Mouse (Mus musculus): ENCODE measurements around the gene Nsun2.
A peak's percentile ranks its signal among the peaks of the same experiment; 100 is the strongest.

Gene Nsun2

DNA sequence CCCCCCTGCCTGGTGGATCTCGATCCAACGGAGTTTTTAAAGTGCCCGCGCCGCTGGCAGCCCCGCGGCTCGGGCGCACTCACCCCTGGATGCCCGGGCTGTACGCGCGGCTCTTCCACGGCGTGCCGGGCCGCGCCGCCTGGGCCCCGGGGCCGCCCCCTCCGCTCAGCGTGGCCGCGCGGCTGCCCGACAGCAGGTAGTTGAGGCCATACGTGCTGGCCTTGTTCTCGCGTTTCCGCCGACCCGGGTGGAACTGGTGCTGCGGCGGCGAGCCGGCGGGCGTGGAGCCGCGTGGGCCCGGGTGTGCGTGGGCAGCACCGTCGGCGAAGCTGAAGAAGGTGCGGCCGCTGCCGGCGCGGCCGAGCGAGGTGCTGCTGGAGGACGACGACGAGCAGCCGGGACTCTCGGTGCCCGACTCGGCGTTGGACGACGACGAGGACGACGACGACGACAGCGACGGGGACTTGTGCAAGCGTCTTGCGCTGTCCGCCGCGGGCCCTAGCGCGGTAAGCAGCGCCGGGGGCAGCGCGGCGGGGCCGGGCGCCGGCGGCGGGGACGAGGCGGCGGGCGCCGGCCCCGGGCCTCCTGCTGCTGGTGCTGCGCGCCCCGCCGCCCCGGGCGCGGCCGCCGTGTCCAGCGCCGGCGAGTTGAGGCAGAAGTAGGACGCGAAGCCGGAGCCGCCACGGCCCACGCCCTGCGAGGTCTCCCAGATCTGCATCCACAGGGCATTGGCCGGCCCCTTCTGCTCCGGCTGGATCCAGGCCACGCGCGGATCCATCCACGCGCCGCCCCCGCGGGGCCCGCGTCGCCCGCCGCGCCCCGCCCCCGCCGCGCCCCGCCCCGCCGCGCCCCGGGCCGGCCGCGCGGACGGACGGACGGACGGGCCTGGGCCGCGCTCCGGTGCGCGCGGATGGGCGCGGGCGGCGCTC lies at the start of gene Nsun2:
Gene Nsun2 (plus strand): TSS at position 342 of the 929 bp plus-strand sequence.
- DNase-seq (ENCODE audit: low read depth in 2 of 2, low spot score in 2 of 2): peak in 1 of 2 experiments; percentile 20

DNA sequence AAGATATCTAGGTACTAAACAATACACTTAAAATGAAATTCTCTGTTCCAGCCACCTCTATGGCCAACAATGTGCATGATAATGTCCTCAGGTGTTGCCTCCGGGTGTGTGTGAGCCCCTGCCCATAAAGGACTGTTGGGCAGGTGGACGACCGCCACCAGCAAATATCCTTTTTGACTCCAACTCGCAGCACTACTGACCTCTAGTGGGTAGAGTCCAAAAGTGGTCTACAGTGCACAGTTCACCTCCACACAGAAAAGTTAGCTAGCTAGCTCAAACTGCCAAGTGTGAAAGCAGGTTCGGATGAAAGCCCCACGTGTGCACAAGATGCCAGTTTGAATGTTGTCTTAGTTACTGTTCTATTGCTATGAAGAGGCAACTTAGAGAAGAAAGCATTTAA lies 48.2 kb upstream of the Nsun2 start:
- DNase-seq (ENCODE audit: low read depth in 2 of 2, low spot score in 2 of 2): no peak

DNA sequence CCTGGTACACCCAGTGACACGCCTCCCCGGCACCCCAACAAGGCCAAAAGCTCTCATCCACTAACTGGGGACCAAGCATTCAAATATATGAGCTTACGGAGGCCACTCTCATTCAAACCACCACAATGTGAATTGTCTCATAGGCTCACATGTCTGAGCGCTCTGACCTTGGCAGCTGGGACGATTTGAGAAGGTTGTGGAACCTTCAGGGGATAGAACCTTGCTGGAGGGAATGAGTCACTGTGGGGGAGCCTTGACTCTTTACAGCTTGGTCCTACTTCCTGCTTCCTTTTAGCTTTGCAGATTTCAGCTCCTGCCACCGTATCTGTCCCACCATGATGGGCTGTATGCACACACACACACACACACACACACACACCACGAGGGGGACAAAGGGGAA lies 47.7 kb upstream of the Nsun2 start:
- no peak for DNase-seq (ENCODE audit: low read depth in 2 of 2, low spot score in 2 of 2)

DNA sequence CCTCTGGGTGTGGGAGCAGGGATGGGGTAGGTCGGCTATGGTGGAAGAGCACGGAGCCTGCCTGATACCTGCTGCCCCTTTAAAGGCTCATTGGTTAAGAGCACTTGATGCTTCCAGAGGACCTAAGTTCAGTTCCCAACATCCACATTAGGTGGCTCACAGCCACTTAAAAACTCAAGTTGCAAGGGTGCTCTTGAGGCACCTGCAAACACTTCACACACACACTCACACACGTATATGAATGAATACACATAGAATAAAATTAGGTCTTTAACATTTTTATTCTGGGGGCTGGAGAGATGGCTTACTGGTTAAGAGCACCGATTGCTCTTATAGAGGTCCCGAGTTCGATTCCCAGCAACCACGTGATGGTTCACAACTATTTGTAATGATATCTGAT lies 46.4 kb upstream of the Nsun2 start:
- DNase-seq (ENCODE audit: low read depth in 2 of 2, low spot score in 2 of 2): no peak

DNA sequence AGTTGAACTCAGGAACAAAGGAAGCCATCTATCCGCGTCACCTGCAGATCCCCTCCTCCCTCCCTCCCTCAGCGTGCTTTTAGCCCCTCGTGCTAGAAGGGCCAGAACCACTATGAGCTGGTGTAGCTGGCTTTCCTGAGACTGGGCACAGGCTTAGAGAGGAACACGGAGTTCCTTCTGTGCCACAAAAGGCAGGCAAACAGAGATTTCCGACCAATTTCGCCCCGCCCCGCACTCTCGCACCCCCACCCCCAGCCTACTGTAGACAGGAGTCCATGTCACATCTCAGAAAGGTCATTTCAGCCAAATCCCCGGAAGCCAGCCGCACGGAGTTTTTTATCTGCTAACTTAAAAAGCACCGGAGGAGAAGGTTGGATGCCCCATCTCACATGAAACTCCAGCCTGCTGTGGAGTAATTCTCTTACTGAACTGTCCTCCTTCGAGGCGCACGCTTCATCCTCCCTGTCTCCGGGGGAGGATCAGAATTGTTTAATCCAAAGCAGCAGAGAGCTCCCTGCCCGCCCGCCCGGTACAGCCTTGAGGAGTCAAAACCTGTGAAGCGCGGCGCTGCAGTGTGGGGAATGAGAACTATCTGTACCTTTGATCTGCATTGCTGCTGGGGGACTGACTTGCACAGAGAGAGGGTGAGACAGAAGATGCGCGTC lies 45.8 kb upstream of the Nsun2 start:
- no peak for DNase-seq (ENCODE audit: low read depth in 2 of 2, low spot score in 2 of 2)

DNA sequence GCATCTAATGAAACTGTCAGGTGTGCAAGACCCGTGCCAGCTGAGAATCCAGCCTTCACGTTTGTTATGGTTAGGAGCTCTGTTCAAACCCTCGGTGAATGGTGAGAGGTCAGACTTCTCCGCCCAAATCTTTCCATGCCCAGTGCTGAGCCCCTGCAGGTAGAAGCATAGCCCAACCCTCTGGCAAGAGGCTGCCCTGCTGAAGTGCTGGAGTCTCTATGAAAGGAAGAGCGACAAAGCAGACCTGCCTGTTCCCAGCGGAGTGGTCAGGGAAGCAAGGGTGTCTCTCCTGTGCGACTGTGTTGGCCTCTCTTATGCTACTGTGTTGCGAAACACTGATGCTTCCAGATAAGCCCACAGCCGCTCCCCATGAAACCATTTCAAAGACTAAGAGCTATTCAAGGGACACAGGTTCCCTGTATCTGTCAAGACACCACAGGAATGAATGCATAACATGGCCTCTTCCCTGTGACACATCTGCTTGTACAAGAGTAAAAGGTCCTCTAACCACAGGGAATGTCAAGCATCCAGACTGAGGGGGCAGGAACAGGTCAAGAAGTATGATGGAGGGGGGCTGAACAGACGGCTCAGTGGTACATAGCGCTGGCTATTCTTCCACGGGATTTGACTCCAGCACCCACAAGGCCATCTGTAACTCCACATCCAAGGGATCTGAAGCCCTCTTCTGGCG lies 44.8 kb upstream of the Nsun2 start:
- DNase-seq (ENCODE audit: low read depth in 2 of 2, low spot score in 2 of 2): no peak

DNA sequence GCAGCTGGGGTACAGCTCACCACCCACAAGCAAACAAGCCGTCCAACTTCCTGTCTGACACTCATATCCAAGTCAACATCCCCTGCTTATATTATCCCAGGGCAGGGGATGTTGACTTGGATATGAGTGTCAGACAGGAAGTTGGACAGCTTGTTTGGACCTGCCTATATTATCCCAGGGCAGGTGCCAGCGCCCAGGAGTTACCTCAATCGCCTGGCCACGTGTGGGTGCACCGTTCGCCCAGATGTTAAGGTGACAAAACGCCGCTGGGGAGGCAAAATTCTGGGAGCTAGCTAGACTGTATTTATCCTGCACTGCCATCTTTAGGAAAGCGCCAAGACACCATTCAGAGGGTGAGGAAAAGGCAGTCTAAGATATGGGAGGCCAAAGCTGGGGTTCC lies 43.8 kb upstream of the Nsun2 start:
- DNase-seq (ENCODE audit: low read depth in 2 of 2, low spot score in 2 of 2): no peak

DNA sequence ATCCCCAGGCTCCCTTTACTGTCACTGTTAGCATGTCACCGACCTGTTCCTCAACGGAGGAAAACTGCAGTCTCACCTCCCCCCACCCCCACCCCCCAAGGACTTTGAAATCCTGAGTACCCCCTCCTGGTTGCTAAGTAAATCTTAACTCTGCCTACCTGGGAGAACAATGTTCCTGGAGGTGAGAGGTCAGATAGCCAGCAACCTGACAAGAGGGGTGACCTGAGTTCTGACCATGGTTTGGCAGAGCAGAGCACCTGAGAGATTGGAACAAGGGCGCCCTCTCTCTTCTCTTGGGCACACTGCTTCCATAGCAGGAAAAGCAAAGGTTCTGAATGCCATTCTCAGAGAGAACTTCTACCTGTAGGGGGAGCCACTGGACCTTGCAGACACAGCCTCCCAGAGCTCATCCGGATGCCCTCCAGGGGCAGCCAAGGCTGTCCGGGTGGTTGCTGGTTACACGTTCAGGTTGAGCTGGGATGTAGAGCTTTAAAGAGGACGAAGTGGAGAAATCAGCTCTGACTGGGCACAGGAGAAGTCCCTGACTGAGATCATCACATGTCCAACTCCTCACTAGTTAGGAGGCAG lies 40.6 kb upstream of the Nsun2 start:
- DNase-seq (ENCODE audit: low read depth in 2 of 2, low spot score in 2 of 2): peak; percentile 13 to 39

DNA sequence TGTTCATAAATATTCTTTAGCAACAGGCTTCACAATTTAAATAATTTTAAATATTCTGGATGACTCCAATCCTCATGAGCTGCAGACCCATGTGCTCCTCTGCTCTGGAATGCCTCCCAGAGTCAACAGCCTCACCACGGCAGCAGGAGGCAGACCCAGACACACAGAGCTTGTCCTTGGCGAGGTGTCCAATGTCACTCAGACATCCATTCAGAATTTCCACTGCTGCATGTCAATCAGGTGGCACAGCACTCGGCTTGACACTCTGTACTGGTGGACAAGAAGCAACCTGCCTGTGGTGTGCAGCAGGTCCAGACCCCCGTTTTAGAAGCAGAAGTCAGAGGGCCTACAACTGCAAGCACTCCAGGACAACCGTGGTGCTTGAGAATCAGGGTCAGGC lies 35.3 kb upstream of the Nsun2 start:
- DNase-seq (ENCODE audit: low read depth in 2 of 2, low spot score in 2 of 2): no peak

DNA sequence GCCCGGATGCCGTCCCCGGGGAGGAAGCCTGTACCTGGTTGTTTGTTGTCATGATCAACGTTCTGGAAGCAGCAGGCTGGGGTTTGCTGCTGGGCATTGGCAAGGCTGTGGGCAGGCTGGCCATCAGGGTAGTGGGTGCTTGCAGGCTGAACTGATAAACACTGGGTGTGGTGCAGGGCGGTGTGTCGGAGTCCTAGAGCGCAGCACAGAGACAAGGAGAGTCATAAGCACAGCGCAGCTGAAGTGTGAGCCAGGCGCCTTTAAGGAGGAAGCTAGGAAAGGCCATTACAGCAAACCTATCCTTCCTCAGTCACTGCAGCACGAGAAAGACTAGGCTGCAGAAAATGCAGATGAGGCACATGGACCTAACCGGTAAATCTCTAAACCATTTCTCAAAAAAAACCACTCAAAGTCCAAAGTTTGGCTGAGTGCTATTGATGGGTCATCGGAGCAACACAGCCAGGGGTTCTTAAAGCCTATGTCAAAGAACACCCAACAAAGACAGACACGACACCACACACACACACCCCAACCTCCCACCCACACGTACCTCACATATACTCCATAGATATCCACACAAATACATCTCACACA lies 31.3 kb upstream of the Nsun2 start:
- DNase-seq (ENCODE audit: low read depth in 2 of 2, low spot score in 2 of 2): no peak

DNA sequence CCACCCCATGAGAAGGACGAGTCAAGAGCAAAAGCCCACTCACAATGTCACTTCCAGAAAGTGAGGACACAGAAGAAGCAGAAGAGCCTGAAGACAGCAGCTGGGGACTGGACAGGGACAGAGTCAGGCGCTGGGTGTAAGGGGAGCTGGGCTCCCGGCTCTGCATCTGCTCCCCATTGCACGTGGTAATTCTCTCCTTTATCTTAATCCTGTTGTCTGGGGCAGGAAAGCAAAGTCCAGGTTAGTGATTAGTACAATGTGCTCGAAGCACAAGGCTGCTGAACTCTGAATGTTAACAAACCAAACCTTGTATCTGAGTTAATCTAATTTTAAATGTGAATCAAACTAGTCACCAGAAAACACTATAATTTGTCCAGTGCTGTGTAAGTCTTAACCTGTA lies 30.7 kb upstream of the Nsun2 start:
- DNase-seq (ENCODE audit: low read depth in 2 of 2, low spot score in 2 of 2): no peak

DNA sequence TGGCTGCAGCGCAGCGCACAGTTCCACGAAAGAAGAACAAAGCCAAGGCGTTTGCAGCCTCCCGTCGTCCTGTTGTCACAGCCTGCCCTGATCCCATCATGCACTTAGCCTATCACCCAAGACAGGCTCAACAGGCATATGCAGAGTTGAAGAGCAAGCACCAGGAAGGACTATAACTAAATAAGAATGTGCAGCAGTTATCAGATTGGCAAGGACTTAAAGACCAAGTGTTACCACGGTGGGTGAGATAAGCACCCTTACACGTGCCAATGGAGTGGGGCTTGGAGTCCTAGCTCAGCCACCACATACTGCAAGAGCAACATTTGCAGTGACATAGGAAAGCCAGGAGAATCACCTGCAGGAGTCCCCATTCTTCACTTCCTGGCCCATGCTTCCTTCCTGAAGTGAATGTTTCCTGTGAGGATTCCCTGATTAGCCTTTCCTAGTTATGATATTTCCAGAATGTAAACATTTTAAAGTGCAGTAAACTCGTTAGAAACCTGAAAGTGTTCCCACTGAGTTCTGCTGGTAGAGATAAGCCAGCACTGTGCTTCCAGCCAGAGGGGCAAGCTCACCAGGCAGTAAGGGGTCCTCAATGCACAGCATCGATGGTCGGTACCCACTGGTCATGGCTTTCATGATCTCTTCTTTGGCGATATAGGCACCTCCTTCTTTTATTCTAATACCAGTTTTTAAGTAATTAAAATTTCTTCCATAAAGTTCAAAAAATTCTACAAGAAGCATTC lies 27.0 kb upstream of the Nsun2 start:
- no peak for DNase-seq (ENCODE audit: low read depth in 2 of 2, low spot score in 2 of 2)

DNA sequence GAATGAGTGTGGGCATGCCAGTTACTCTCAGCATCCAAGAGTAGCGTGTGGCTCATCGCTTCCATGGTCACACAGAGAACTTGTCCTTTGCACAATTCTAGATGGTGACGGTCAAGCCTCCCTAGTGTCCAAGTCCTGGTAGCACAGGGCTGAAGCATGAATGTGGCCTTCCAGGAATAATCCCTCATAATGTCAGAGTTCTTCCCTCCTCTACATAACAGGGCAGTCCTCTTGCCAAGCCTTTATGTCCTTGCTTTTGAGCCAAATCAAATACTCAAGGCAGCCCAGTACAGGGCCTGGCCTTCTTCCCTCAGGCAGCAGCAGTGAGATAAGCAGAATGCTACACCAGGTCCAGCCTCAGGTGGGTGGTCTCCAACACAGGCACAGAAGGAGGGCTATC lies 25.9 kb upstream of the Nsun2 start:
- DNase-seq (ENCODE audit: low read depth in 2 of 2, low spot score in 2 of 2): no peak

DNA sequence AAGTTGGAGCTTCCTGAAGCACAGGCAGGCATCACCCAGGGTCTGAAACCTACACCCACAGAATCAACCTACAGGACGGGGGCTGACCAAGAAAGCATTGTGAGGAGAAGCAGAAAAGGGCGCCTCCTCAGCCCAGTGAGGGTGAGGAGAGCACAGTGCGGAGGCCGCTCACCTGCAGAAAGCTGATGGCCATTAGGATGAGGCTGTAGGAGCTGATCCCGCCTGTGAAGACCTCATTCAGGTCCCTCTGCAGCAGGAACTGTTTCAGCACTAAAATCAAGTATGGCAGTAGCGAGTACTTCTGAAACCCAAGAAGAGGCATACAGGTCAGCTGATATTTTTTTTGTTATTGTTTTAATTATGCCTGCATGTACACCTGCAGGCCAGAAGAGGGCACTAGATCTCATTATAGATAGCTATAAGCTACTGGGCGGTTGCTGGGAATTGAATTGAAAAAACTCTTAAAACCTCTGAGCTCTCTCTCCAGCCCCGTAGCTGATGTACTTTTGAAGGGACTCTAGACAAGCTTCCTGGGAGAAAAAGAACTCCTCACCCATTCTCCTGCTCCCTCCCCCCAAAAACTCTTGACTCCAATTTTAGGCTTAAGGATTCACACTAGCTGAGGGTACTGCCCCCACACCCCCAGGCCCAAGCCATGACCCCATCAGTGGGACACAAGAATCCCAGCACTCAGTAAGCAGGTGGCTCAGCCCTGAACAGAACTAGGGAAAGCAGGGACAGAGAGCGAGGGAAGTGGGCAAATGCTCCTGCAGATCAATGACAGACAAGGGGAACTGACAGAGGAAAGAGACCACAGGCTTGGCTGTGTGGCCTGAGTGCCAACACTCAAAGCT lies 23.9 kb upstream of the Nsun2 start:
- DNase-seq (ENCODE audit: low read depth in 2 of 2, low spot score in 2 of 2): peak; percentile 21 to 52

DNA sequence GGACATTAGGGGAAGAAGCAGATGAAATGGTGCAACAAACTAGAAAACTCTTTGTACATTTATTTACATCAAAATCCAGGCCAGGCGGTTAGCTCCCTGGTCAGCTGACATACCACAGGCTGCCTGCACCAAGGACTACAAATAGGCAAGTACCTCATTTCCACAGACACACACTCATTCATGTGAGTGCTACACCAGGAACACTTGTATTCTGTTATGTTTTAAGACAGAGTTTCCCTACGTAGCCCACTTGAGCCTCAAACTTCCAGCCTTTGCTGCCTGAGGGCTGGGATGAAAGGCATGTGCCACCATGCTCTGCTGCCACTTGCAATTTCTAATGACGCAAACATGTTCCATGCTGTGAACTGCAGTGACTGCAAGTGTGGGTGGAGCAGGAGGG lies 18.5 kb upstream of the Nsun2 start:
- no peak for DNase-seq (ENCODE audit: low read depth in 2 of 2, low spot score in 2 of 2)

DNA sequence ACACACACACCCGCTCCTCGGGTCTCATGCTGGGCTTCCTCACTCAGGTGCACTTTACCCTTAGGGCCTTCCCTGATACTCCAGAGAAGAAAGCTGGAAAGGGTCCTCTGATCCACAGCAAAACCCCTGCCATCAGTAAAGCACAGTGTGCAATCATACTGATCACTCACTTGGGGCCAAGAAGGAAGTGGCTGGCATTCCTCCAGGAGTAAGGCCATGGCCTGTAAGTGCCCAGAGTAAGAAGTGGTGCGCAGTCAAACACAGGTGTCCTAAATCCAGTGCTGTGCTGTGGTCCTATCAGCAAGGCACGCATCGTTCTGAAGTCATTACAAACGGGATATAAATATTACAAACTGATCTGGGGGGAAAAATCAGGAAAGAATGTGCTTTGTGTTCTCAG lies 16.1 kb upstream of the Nsun2 start:
- DNase-seq (ENCODE audit: low read depth in 2 of 2, low spot score in 2 of 2): no peak

DNA sequence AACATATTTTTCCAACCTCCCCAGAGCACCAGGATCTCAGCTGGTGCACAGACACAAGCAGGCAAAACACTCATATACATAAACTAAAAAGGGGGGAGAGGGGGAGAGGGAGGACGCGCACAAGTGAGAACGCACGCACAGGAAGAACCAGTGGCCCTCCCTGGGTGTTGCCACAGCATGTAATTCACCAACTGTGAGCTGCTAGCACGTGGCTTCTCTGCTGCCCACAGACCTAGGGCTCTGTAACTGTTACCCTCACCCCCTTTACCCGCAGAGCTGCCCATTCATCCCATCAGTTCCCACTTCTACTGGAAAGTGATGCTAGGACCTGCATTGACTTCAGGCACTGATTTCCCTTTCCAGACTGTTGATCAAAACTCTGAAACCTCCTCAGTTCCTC lies 14.4 kb upstream of the Nsun2 start:
- no peak for DNase-seq (ENCODE audit: low read depth in 2 of 2, low spot score in 2 of 2)

DNA sequence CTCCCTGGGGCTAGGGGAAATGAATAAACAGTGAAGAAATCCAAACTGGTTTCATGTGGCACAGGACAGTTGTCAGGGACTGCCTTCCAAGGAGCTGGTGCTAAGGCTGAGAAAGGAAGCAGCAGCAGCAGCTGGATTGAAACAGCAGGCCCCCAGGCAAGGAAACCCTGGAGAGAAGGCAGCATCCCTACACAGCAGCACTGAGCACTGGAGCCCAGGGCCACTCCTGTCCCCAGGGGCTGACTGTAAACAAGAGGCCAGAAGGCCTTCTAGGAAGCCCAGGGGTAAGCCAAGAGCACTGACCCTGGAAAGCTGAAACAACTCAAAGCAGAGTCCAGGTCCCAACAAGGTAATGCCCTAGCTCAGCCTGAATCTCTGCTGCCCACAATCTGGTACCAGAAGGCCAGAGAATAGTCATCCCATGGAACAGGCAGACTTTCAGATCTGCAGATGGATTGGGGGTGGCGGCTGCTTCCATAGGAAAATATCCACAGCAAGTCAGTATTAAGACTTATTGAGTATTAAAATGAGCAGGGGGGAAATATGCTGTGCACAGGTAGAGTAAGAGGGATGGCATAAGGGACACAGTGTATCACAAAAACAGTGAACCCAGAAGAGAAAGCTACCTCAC lies 11.3 kb upstream of the Nsun2 start:
- no peak for DNase-seq (ENCODE audit: low read depth in 2 of 2, low spot score in 2 of 2)
